Mouse (Mus musculus) kidney, postnatal 14 days (tissue): ENCODE results near the gene Kank3.

Experiments
- DNase-seq: peaks from one replicate; pipeline ENCODE4 v3.0.0; 2022; ENCODE audit warnings: mixed read lengths

Gene Kank3

DNA sequence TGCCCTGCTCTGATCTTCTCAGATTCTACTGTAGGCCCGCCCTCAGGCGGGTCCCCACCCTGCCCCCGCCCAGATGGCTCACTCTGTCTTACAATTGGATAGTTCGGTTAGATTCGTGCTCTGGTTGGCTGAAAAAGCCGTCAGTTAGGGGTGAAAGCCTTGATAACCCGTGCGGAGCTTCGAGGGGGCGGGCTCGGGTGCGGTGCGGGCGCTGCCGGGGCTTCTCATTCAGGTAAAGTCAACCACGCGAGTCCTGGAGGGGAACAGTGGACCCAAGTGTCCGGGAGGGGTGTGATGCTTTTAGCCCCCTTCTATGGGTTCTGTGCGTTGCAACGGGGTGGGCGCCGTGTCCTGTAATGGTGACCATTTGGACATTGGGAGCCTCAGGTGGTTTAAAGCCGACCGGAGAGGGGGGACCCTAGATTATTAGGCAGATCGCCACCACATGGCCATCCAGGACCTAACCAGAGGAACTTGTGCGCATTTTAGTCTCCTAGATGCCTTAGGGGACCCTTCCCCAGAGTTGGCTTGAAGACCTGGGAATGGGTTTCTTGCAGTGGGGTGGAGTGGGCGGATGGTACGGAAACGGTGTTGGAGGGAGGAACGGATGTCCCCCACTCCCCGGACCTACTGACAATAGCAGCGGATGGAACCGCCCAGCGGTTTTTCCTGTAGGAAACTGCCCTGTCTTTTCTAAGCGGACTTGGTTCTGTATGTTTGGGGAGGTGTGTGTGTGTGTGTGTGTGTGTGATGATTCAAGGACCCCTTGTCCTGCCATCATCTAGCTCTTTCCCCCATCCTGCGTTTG is at the start of gene Kank3:
Gene Kank3 (plus strand): TSS at position 186 of the 808 bp plus-strand sequence.
- peak; percentile 96 for DNase-seq

DNA sequence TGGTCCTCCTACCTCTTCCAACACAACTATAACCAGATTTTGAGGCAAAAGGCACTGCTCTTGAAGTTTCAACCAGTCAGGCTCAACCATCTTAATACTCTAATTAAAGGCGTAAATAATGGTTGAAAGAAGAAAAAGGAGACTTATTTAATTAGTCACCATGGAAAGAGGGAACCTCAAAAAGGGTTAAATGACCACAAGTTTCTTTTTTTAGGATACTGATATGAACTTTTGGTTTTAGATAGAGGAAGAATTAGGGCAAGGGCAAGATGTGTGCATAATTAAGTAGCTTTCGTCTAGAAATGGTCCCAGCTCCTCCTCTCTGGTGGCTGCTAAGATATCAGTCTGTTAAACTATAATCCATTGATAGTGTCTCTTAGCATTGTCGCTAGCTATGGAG is 43.9 kb upstream of the Kank3 start:
- no peak for DNase-seq

DNA sequence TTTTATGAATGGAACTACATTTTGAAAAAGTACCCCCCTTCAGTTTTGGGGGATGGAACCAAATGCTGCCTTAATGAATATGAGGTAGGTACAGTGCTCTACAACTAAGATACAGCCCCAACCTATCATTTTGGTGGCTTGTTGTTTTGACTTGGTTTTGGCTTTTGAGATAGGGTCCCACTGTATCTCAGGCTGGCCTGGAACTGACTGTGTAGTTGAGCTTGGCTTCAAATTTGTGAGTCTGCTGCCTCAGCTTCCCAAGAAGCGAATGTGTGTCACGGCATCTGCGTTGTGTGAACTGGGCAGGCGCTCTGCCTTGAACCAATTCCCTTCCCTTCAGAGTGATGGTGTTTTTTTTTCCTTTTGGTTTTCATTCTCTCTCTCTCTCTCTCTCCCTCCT is 38.7 kb upstream of the Kank3 start:
- DNase-seq: no peak

DNA sequence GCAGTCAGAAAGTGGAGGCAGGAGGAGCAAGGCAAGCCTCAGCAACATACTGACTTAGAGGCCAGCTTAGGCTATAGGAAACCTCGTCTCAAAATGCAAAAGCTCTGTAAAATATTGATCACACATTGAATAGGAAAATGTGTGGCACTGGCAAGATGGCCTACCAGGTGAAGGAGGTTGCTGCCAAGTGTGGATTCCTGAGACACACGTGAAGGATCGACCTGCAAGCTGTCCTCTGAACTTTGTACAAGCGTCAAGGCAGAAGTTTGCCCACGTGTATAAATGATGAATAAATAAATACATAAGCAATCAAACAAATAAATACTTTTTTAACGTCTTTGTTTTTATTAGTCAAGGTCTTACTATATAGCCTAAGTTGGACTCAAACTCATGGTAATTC is 36.9 kb upstream of the Kank3 start:
- no peak for DNase-seq

DNA sequence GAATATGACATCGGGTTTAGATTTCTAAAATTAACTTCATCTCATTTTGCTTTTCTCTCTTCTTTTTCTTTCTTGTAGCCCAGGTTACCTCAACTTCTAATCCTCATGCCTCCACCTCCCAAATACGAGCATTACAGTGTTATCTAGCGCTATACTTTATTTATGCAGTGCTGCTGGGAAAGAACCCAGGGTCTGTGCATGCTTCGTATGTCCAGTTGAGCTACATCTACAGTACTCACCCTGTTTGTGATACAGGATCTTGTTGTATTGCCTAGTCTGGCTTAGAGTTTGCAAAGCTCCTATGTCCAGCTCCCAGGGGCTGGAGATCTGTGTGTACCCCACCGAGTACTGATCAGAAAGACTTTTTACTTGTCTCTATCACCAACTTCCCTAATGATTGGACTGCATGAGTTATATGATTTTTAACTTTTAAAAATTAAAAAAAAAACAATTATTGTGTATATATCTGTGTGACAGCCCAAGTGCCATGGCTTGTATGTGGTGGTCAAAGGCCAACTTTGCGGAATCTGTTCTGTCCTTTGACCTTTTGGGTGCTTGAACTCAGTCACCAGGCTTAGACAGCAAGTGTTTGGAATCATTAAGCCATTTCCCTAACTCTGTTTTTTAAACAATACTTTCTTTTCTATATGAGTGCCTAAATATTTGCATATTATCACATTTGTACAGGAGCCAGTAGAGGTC is 36.3 kb upstream of the Kank3 start:
- DNase-seq: peak; percentile 41

DNA sequence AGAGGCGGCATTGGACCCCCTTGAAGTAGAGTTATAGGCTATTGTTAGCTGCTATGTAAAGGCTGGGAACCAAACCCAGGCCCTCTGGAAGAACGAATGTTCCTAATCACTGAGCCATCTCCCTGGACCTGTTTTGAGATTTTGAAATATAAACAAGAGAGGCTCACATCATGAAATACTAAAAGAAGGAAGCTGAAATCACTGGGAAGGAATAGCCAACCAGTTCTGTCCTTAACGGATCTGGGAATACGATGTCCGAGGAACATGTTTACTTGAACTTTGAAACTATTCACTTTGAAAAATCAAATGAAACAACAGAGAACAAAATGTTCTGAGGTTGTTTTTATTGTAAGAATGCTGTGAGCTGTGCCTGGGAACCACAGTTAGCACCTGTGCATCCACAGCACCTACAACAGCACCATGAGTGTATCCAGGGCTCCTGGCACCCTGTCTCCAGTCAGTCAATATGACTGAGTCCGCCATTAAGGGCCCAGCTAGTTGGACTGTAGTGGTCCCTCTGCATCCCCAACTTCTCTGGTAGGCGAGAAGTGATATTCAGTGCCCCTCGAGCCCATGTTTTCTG is 35.7 kb upstream of the Kank3 start:
- peak; percentile 33 for DNase-seq

DNA sequence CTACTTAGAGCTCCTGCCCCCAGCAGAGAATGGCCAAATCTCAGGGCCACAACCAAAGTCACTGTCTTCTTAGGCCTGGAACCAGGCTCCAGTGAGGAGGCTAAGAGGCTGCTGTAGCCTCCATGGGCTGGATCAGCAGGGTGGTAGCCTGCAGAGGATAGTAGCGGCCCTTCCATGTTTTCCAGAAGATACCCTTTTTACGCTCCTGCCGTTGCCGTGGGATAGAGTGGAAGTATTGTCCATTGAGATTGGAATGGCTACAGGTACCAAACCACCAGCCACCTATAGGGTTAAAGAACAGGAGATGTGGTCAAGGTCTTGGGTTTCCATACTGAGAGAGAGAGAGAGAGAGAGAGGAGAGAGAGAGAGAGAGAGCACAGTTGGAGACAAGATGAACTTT is 35.0 kb upstream of the Kank3 start:
- DNase-seq: no peak

DNA sequence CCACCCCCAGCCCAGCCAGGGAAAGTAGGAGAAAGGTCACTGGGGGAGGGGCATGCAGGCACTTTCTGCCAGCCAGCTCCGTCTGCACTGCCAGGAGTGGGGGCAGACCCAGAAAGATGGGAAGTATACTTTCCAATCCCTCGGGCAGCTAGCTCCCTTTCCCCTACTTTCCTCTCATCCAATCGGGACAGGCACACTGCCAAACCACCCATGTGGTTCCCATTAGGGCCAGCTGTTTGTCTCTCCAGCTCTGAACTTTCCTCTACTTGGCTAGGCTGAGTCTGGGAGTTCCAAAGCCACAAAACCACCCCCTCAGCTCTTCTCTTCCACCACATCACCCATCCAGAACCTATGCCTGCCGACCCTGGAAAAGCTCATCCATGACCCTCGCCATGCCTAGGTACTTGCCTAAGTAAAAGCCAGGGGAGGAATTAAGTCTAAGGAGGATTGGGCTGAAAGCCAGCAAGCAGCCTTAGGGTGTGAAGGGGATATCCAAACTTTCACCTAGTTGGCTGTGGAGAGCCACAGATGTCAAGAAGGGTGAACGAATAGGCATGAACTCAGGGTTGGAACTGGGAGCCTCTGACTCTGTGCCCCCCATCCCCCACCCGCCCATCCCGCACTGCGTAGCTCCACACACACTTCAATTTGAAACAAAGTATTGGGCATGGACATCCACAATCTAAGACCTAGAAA is 30.9 kb upstream of the Kank3 start:
- peak; percentile 97 for DNase-seq

DNA sequence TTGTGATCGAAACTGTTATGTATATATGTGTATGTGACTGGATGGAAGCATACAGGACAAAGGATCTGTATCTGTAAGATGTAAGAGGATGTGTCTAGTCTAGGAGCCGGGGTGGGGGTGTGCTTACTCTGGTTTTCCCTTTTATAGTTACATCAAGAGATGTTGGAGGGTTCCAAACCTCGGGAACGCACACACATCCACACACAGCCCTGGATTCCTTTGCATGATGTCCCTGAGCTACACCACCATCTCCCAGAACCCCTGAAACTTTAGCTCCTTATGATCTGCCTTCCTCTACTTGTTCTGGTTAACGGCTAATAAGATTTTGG is 30.4 kb upstream of the Kank3 start:
- DNase-seq: no peak

DNA sequence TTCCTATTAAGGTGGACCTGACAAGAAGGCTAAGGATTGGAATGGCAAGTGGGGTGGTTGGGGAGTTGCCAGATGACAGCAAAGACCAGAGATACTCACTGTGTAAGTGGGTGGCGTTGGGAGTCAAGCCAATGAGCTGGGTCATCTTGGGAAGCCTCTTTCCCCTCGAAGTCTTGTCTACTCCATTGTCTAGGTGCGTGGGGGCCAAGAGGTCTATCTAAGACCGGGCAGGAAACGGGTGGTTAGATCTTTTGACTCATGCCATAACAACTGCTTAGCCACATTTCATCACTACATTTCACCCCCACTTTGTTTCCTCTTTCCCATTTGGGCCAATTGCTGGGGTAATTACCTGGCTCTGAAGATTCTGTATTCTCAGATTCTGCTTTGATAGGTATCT is 29.9 kb upstream of the Kank3 start:
- peak; percentile 33 for DNase-seq

DNA sequence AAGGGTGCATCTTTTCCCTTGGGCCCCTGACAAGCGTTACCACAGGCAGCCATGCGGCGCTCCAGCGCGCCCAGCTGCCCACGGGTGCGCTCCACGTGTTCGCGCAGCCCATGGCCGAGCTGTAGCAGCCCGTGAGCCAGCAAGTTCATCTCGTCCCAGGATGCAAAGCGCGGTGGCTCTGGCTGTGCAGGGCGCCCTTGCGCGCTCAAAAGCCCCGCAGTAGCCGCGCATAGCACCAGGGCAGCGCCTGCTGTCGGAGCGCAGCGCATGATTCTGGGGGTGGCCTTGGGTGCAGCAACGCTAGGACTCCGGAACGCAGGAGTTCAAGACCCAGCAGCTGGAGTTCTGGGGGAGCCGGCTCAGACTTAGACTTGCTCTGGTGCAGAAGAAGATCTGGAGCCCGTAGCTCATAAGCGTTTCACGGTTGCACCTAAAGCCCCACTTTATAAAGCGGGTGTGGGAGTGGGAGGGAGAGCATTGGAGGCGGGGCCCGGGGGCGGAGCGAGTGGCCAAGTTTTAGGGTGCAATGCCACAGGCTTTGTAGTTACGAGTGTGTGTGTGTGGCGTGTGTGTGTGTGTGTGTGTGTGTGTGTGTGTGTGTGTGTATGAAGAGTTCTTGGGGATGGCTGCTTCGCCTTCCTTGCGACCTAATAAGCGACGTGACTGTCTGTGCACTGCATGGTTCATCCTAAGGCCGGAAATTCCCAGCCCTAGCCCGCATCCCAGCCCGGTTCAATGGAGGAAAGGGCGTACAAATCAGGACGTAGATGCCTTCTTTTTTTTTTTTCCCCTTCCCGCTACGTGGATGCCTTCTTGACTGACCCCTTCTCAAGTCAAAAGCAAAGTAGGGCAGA is 29.0 kb upstream of the Kank3 start, which contains the start of gene Angptl4:
Gene Angptl4 (minus strand): TSS at position 707 of the 854 bp plus-strand sequence.
- DNase-seq: peak; percentile 87

DNA sequence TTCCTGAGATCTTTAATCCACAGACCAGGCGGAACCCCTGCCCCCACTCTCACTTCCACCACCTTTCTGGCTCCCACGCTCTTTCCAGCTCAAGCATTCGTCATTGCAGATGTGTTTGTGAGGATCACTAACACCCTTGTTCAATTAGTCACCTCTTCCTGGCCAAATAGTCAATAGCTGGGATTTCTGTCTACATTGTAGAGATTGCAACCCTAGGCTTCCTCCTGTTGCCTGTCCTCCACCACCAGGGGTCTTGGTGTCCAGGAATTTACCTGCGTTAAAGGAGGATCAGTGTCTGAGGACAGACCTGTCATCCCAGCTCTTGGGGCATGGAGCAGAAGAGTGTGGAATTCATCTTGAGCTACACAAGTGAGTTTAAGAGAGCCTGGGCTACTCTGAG is 28.3 kb upstream of the Kank3 start:
- DNase-seq: no peak

DNA sequence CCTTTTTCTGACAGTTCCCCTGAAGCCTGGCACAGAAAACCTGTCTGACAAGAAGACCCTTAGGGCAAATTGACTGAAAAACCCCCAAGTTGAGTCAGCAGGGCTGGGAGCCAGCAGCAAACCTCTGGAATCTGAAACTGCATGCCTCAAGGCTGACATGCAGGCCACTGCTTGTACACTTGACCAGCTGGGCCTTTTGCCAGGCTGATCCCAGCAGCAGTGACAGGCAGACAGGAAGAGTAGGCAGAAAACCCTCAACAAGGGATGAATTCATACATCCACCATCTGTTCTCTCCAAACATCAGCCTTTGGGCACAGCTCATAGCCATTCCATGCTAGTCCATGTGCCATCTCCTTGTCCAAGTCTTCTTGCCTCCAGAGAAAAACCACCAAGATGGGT is 26.9 kb upstream of the Kank3 start:
- DNase-seq: peak; percentile 94

DNA sequence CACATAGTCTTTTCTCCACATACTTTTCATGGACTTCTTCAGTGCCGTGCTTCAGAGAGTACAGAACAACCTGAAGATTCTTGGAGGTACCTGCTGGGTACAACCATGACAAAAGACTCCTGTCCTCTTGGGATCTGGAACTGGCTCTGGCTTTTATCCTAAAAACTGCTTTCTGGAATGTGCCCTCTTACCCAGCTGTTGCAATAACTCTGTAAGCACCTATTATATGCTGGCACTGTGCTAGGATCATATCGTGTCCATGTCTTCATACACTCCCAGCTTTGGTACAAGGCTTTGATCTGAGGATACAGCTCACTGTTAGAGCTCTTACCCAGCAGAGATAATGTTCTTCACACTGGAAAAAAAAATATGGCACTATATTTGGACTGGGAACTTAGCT is 25.4 kb upstream of the Kank3 start:
- DNase-seq: no peak

DNA sequence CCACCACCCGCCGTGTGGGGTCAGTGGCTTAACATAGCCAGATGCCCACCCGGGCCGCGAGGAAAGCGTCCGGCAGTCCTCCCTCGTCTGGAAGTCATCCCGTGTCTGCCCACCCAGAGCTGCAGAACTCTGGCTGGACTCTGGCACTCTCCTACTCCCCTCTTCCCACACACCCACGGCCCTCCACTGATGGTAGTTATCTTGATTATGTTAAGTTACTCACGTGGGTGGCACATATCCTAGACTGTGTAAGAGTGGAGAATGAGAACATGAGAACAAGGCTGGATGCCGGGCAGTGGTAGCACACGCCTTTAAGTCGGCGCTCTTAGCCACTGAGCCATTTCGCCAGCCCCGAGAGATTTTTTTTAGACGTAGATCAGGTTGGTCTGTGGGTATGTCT is 23.9 kb upstream of the Kank3 start:
- DNase-seq: no peak

DNA sequence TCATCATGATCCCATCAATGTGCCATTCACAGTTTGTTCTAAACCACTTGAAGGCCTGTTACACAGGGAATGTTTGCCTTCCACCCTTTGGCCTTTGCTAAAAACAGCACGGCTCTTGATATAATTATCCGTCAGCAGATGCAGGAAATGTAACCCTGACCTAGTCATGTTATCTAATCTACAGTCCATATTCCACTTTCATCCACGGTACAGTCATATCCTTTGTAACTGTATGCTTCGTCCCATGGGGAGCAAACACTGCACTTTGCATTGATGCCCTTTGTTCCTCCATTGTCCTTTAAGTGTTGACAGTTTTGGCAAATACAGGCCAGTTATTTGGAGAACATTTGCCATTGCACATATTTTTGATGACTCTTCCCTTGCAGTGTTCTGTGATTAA is 21.6 kb upstream of the Kank3 start:
- DNase-seq: no peak

DNA sequence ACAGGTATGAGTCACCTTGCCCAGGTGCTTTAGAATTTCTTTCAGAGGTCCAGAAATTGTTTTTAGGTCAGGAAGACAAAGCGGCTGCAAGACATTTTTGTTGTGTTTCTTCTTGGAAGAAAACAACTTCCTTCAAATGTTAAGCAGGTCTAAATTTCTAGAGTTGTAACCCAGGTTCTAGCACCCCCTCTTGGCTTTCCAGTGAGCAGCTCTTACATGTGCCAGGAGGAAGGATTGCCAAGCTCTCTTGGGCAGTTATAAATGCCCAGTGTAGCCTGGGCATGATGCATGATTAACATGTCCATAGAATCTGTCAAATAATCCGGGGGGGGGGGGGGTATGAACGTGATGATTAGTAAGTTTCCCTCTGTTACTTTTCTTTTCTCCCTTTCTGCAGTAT is 12.0 kb upstream of the Kank3 start:
- DNase-seq: peak; percentile 66

DNA sequence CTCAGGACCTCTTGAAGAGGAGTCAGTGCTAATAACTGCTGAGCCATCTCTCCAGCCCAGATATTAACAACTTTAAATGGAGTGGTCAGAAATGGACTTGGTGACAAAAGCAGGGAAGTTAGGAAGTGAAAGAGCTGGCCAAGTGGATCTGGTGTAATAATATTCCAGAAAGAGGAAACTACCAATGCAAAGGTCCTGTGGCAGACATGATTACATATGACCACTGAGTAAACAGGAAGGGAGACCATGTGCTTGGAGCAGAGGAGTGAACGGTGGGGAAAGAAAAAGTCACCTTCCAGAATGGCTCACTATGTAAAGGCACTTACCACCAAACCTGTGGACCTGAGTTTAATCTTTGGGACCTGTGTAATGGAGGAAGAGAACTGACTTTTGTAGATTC is 11.0 kb upstream of the Kank3 start:
- DNase-seq: no peak

DNA sequence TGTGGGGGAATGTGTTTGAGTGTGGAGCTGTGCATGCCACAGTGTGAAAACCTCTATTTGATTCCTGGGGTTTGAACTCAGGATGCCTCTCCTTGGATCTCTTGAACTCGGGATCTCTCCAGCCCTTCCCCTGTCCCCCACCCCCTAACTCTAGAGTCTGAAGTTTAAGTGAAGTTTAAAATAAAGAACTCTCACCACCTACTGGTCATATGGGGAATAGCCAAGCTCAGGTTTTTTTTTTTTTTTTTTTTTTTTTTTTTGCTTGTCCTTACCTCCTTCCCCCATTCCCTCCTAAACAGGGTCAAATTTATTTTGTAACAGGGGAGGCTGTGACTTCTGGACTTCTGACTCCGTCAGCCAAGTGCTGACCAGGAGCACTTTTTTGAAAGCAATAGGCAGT is 8.1 kb upstream of the Kank3 start:
- no peak for DNase-seq

DNA sequence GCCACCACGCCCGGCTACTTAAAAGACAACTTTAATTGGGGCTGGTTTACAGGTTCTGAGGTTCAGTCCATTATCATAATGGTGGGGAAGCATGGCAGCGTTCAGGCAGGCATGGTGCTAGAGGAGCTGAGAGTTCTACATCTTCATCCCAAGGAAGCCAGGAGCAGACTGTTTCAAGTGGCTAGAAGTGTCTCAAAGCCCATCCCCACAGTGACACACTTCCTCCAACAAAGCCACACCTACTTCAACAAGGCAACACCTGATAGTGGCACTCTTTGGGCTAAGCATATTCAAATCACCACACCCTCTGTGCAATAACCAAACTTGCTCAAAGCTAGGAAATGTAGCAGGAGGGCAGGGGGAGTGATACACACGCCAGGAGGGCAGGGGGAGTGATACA is 6.1 kb upstream of the Kank3 start:
- DNase-seq: no peak

DNA sequence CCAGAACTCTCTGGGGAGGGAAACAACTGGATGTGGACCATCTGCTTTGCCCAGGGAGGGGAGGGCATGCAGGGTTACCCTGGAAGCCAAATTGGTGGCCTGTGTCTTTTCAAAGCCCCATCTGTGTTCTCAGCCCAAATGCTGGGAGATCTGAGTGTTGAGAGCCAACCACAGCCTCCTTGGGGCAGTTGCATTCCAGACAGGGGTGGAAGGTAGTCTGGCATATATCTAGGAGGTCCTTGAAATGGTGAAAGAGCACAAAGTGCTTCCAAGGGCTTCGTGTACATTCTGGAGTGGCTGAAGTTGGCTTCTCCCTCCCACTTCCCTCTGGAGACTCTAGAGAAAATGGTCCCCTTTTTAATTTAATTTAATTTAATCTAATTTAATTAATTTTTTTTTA is 5.6 kb upstream of the Kank3 start:
- no peak for DNase-seq

DNA sequence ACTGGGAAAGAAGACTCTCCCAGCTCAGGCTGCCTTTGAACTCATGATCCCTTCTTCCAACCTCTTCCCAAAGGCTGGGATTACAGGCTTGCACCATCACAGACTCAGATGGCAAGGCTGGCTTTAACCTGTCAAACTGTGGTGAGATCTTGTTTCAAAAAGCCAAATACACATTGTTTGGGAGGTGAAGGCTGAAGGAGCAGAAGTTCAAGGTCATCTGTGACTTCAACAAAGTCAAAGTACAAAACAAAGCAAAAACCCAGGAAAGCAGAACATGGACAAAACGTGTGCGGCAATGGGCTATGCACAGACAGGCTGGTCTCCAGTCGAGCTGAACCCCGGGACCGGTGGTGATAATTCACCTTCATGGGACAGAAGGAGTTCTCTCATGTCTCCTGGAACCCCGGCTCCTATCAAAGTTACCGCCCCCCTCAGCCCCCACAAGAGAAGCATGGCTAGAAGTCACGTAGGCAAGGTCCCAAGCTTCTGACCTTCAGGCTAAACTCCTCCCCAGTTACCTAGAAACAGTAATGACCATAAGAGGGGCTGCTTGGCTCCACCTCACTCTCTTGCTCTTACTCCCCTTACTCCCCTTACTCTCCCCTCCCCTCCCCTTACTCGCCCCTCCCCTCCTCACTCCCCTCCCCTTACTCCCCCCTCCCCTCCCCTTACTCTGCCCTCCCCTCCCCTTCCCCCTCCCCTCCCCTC is 3.0 kb upstream of the Kank3 start:
- no peak for DNase-seq
